Mouse (Mus musculus) CH12.LX (cell line): ENCODE results near the gene Nacc1. TPM values are rescaled to one million over a fixed set of nuclear protein-coding genes. Genes with fewer than 3 reads are reported as not detected.
A peak's percentile ranks its signal among the peaks of the same experiment; 100 is the strongest.

ENCODE experiments used
- DNase-seq: peaks from one replicate; pipeline ENCODE4 v3.0.0-alpha.2; 2013; ENCODE audit errors: extremely low read depth
- H3K27ac ChIP-seq: 2 replicates; pipeline ENCODE4 v1.5.1; 2012; ENCODE audit warnings: low read depth, mild to moderate bottlenecking, control low read depth, moderate library complexity; ENCODE audit not compliant: insufficient read depth
- H3K27me3 ChIP-seq: replicated peaks from 2 replicates; pipeline ENCODE3; 2012; ENCODE audit warnings: inconsistent platforms
- H3K36me3 ChIP-seq, 2 experiments: replicated peaks in 1 of 2; 2 replicates each; pipeline versions ENCODE3 to v1.6.1; 2012; ENCODE audit warnings: inconsistent platforms in 1 of 2, low read length in 1 of 2, mild to moderate bottlenecking in 1 of 2, mixed read lengths in 1 of 2, moderate library complexity in 1 of 2; ENCODE audit not compliant: control insufficient read depth in 1 of 2, insufficient read depth in 1 of 2
- H3K4me1 ChIP-seq, 2 experiments: 2 replicates each; pipeline ENCODE4 v1.6.1; 2012; ENCODE audit warnings: inconsistent platforms in 1 of 2, moderate library complexity in 1 of 2; ENCODE audit not compliant: insufficient read depth in 2 of 2, control insufficient read depth in 1 of 2
- H3K4me2 ChIP-seq: 2 replicates; pipeline ENCODE4 v1.6.1; 2012; ENCODE audit warnings: low read depth, mild to moderate bottlenecking, control low read depth; ENCODE audit not compliant: poor library complexity, insufficient read depth, severe bottlenecking
- H3K4me3 ChIP-seq, 3 experiments: fragments of 150-350 bp in 1 of 3; sonication (generic) in 1 of 3; replicated peaks in 1 of 3; 2 replicates each; pipeline versions ENCODE3 to v1.5.1; 2011 to 2012; ENCODE audit warnings: low read depth in 2 of 3, low read length in 2 of 3, mild to moderate bottlenecking in 2 of 3, moderate library complexity in 2 of 3, control low read depth in 1 of 3, improper control_type of control experiment in 1 of 3, inconsistent platforms in 1 of 3, mixed read lengths in 1 of 3; ENCODE audit not compliant: poor library complexity in 1 of 3
- H3K79me2 ChIP-seq: replicated peaks from 2 replicates; pipeline ENCODE4 v1.6.1; 2012; ENCODE audit warnings: mild to moderate bottlenecking, moderate library complexity; ENCODE audit not compliant: control insufficient read depth, poor library complexity, insufficient read depth, severe bottlenecking; ENCODE audit errors: extremely low read depth
- H3K9ac ChIP-seq: 2 replicates; pipeline ENCODE4 v1.6.1; 2012; ENCODE audit warnings: low read depth, mild to moderate bottlenecking, control low read depth, moderate library complexity; ENCODE audit not compliant: insufficient read depth
- H3K9me3 ChIP-seq: replicated peaks from 2 replicates; pipeline ENCODE3; 2012; ENCODE audit warnings: low read length, inconsistent platforms, mixed read lengths
- BHLHE40 ChIP-seq: IDR thresholded peaks from 2 replicates; pipeline ENCODE4 v1.6.1; 2011; ENCODE audit warnings: mild to moderate bottlenecking, low read depth, low read length, improper control_type of control experiment
- CHD1 ChIP-seq: IDR thresholded peaks from 2 replicates; pipeline ENCODE4 v1.6.1; 2012; ENCODE audit warnings: low read depth, low read length, improper control_type of control experiment, inconsistent platforms
- CTCF ChIP-seq, 2 experiments: IDR thresholded peaks in 1 of 2; conservative IDR thresholded peaks in 1 of 2; 2 replicates each; pipeline ENCODE4 v1.5.1; 2011 to 2012; ENCODE audit warnings: low read depth in 2 of 2, low read length in 2 of 2, improper control_type of control experiment in 1 of 2, inconsistent platforms in 1 of 2, mild to moderate bottlenecking in 1 of 2, moderate library complexity in 1 of 2
- ELF1 ChIP-seq: IDR thresholded peaks from 2 replicates; pipeline ENCODE4 v1.6.1; 2014; ENCODE audit warnings: low read depth, mild to moderate bottlenecking, inconsistent platforms, low read length, improper control_type of control experiment
- GABPA ChIP-seq: IDR thresholded peaks from 2 replicates; pipeline ENCODE4 v1.6.1; 2012; ENCODE audit warnings: low read depth, low read length, improper control_type of control experiment, inconsistent platforms; ENCODE audit not compliant: insufficient replicate concordance
- JUN ChIP-seq: IDR thresholded peaks from 2 replicates; pipeline ENCODE4 v1.6.1; 2011; ENCODE audit warnings: low read depth, mild to moderate bottlenecking, low read length, improper control_type of control experiment, moderate library complexity; ENCODE audit not compliant: insufficient read depth
- JUND ChIP-seq: conservative IDR thresholded peaks from 2 replicates; pipeline ENCODE4 v1.6.1; 2011; ENCODE audit warnings: low read depth, low read length, improper control_type of control experiment
- KAT2A ChIP-seq: IDR thresholded peaks from 2 replicates; pipeline ENCODE4 v1.6.1; 2012; ENCODE audit warnings: low read length, improper control_type of control experiment, inconsistent platforms; ENCODE audit not compliant: insufficient replicate concordance
- MAX ChIP-seq: IDR thresholded peaks from 2 replicates; pipeline ENCODE4 v1.6.1; 2011; ENCODE audit warnings: low read length, improper control_type of control experiment
- MEF2A ChIP-seq: IDR thresholded peaks from 2 replicates; pipeline ENCODE4 v1.6.1; 2014; ENCODE audit warnings: low read depth, mild to moderate bottlenecking, inconsistent platforms, low read length, improper control_type of control experiment, borderline replicate concordance
- MXI1 ChIP-seq: IDR thresholded peaks from 2 replicates; pipeline ENCODE4 v1.6.1; 2011; ENCODE audit warnings: mild to moderate bottlenecking, low read depth, low read length, improper control_type of control experiment
- MYC ChIP-seq: IDR thresholded peaks from 2 replicates; pipeline ENCODE4 v1.6.1; 2011; ENCODE audit warnings: low read depth, mild to moderate bottlenecking, improper control_type of control experiment, low read length
- NELFE ChIP-seq: IDR thresholded peaks from 2 replicates; pipeline ENCODE4 v1.6.1; 2011; ENCODE audit warnings: low read depth, low read length, improper control_type of control experiment
- NRF1 ChIP-seq: IDR thresholded peaks from 2 replicates; pipeline ENCODE4 v1.6.1; 2014; ENCODE audit warnings: low read depth, mild to moderate bottlenecking, inconsistent platforms, low read length, improper control_type of control experiment, moderate library complexity
- PAX5 ChIP-seq: IDR thresholded peaks from 2 replicates; pipeline ENCODE4 v1.6.1; 2012; ENCODE audit warnings: low read length, inconsistent platforms, mixed read lengths
- POLR2AphosphoS2 ChIP-seq: IDR thresholded peaks from 2 replicates; pipeline ENCODE4 v1.6.1; 2011; ENCODE audit warnings: low read depth, low read length, improper control_type of control experiment
- SIN3A ChIP-seq: IDR thresholded peaks from 2 replicates; pipeline ENCODE4 v1.6.1; 2012; ENCODE audit warnings: low read length, improper control_type of control experiment, inconsistent platforms
- SMC3 ChIP-seq: IDR thresholded peaks from 2 replicates; pipeline ENCODE4 v1.6.1; 2011; ENCODE audit warnings: low read depth, low read length, improper control_type of control experiment
- TBP ChIP-seq: conservative IDR thresholded peaks from 2 replicates; pipeline ENCODE4 v1.6.1; 2011; ENCODE audit warnings: low read depth, low read length, improper control_type of control experiment
- USF1 ChIP-seq: IDR thresholded peaks from 2 replicates; pipeline ENCODE4 v1.6.1; 2014; ENCODE audit warnings: low read depth, mild to moderate bottlenecking, inconsistent platforms, low read length, improper control_type of control experiment
- ZMIZ1 ChIP-seq: IDR thresholded peaks from 2 replicates; pipeline ENCODE4 v1.6.1; 2012; ENCODE audit warnings: low read depth, mild to moderate bottlenecking, inconsistent platforms, low read length, improper control_type of control experiment
- ZNF384 ChIP-seq: IDR thresholded peaks from 2 replicates; pipeline ENCODE4 v1.6.1; 2012; ENCODE audit warnings: low read depth, low read length, improper control_type of control experiment, inconsistent platforms
- dilution Hi-C: fragments of 300-500 bp; cut with MboI; formaldehyde crosslinking; loops from 2 replicates; pipeline ENCODE4 v1.14.3; 2020; ENCODE audit warnings: low sequenced_read_pairs; ENCODE audit not compliant: extremely low pct_unique_long_range_greater_than_20kb, extremely low pct_ligation_motif_present
- in situ Hi-C: fragments of 300-500 bp; cut with MboI; formaldehyde crosslinking; loops from 3 replicates; pipeline ENCODE4 v1.14.3; 2019; ENCODE audit warnings: low sequenced_read_pairs, low pct_ligation_motif_present, low pct_unique_long_range_greater_than_20kb, mixed read lengths
- polyA plus RNA-seq: library from polyadenylated mRNA; unstranded; fragments of >175 nt; gene quantifications from 2 replicates; pipeline ENCODE4 v1.2.1, GENCODE M21; 2012; ENCODE audit warnings: low read depth; ENCODE audit not compliant: insufficient read length
- total RNA-seq, 2 experiments: library from RNA; depleted of rRNA; stranded (reverse); fragments of 300-350 nt in 1 of 2; fragments of >200 nt in 1 of 2; gene quantifications; 2 replicates each; pipeline ENCODE4 v1.2.3; 2012 to 2014

Gene Nacc1
- total and polyA plus RNA-seq, 3 experiments, result 23.3 to 84.1 (median 45.1) TPM

GRCm38 (mm10) chr8:84704356-84704755 is 16.7 kb upstream of the Nacc1 start (continued):
- TF ChIP-seq JUND, result no peak
- no peak for TF ChIP-seq PAX5
- TF ChIP-seq BHLHE40, result 0 out of 2 replicates have a peak, but pooled peaks have one; percentile 17
- no peak for TF ChIP-seq GABPA
- no peak for TF ChIP-seq TBP
- TF ChIP-seq USF1, result no peak
- TF ChIP-seq MYC, result no peak
- TF ChIP-seq MAX, result no peak
- no peak for TF ChIP-seq POLR2AphosphoS2
- no peak for TF ChIP-seq NELFE
- no peak; the same call in none of the 2 replicates for TF ChIP-seq MXI1
- no peak for TF ChIP-seq ZNF384
- TF ChIP-seq JUN, result no peak

- in situ Hi-C loops, result no loop called here
- Histone ChIP-seq H3K27ac (peak overlapping the region; percentile 99), H3K79me2 (peaks cover 18% of the 10 kb centered on the region), H3K4me2 (peak overlapping the region; percentile 57), H3K9ac (peak overlapping the region; percentile 81; the same call in 1 of the 2 replicates), H3K36me3 (peaks cover 19 to 43% of the 10 kb centered on the region in 2 experiments), H3K4me3 (peak overlapping the region; percentile 53 to 79 (median 79)), H3K27me3 (no peaks in the 10 kb centered on the region), H3K9me3 (peaks cover 2% of the 10 kb centered on the region), H3K4me1 (peaks cover 14 to 73% of the 10 kb centered on the region in 2 experiments)
- DNase-seq, result no peak
- dilution Hi-C loops, result no loop called here
- TF ChIP-seq CTCF (conservative IDR thresholded peaks at IDR 0.05 in 1 of 2, IDR thresholded peaks at IDR 0.05 in 1 of 2; ENCODE audit: low read depth in 2 of 2, low read length in 2 of 2) (peak in 1 of 2 experiments; percentile 39; a peak in 1 of 4 replicates), NELFE (no peak), KAT2A (no peak), MYC (0 out of 2 replicates have a peak, but pooled peaks have one; percentile 44), ELF1 (0 out of 2 replicates have a peak, but pooled peaks have one; percentile 28), MXI1 (peak; percentile 82; the same call in 1 of the 2 replicates), POLR2AphosphoS2 (peak; percentile 62; the same call in 1 of the 2 replicates), SMC3 (no peak), BHLHE40 (peak; percentile 59), SIN3A (peak; percentile 48), CHD1 (0 out of 2 replicates have a peak, but pooled peaks have one; percentile 41), NRF1 (no peak), ZMIZ1 (peak; percentile 19; the same call in 1 of the 2 replicates), MEF2A (0 out of 2 replicates have a peak, but pooled peaks have one; percentile 4)
Observed at GRCm38 (mm10) chr8:84703466-84704249, 16.0 kb upstream of the Nacc1 start.
